Mouse (Mus musculus) right cerebral cortex, postnatal 14 days (tissue): ENCODE results near the gene Prelid1.

ENCODE experiments used
- DNase-seq: peaks from one replicate; pipeline ENCODE4 v3.0.0; 2022

Prelid1 gene

DNA sequence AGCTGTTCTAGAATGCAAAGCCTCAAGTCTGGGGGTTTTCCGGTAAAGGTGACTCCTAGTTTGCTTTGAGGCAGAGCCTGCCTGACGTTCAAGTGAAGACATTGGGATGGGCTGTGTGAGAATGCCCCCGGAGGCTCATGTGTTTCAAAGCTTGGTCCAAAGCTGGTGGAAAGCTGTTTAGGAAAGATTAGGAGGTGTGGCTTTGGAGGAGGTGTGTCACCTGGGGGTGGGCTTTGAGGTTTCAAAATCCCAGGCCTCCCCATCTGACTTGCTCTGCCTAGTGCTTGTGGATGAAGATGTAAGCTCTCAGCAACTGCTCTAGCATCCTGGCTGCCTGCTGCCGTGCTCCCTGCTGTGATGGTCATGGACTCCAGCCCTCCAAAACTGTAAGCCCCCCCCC is 15.4 kb downstream of the Prelid1 start:
- DNase-seq, result no peak

GRCm38 (mm10) chr13:55337341-55337975 is 17.2 kb downstream of the Prelid1 start:
- DNase-seq, result no peak

DNA sequence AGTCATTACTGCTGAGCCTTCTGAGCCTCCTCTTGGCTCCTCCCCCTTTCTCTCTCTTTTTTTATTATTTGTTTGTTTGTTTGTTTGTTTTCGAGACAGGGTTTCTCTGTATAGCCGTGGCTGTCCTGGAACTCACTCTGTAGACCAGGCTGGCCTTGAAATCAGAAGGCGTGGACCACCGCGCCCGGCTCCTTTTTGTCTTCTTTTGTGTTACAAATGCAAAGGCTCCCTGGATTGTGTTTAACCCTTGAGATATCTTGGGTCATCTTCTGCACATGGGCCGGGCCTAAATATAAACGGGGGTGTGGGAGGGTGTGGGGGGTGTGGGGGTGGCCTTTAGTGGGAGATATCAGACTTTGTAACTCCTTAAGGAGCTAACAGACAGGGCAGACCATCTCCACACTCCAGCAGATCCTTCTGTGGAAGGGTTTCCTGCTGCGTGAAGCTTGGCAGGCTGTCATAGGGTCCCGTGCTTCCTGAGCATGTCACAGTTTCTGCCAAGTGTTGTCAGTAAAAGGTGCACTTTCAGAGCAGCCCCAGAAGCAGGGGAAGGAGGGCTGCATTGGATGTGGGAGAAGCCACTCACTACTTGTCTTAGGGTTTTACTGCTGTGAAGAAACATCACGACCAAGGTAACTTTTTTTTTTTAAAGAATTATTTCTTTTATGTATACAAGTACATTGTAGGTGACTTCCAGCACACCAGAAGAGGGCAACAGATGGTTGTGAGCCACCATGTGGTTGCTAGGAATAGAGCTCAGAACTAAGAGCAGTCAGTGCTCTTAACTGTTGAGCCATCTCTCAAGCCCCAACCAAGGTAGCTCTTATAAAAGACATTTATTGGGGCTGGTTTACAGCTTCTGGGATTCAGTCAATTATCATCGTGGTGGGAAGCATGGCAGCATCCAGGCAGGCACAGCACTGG is 18.1 kb downstream of the Prelid1 start:
- no peak for DNase-seq

DNA sequence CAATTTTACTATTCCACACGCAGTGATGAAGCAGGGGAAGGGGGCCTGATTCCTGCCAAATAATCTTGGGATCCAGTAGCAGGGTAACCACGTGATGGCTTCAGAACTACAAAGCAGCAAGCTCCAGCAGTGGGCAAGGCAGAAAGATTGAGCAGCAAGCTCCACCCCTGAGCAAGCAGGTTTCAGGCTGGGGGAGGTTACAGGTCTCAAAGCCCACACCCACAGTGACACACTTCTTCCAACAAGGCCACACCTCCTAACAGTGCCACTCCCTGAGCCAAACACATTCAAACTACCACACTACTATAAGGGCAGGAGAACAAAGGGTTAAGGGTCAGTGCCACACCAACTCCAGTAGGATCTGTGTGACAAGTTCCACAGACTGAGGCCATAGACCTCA is 19.0 kb downstream of the Prelid1 start:
- DNase-seq, result no peak

GRCm38 (mm10) chr13:55342469-55342868 is 22.2 kb downstream of the Prelid1 start:
- DNase-seq, result no peak

DNA sequence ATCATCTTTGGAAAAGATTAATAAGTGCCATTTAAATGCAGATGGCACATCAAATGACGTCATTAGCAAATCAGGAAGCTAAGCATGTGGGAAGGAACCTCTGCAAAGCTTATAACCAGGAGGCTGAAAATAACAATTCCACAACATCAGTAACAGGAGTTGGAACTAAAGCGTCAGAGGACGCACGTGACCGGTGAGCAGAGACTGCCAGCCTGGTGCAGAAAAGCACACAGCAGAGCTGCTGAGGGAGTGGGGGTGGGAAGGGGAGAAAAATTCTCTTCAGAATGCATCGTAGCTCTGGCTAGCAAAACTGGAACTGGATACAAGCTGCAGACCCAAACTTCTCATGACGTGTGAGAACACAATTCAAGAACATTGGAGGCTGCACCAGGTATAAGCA is 24.0 kb downstream of the Prelid1 start:
- DNase-seq, result no peak

GRCm38 (mm10) chr13:55346745-55347144 is 26.4 kb downstream of the Prelid1 start:
- no peak for DNase-seq

DNA sequence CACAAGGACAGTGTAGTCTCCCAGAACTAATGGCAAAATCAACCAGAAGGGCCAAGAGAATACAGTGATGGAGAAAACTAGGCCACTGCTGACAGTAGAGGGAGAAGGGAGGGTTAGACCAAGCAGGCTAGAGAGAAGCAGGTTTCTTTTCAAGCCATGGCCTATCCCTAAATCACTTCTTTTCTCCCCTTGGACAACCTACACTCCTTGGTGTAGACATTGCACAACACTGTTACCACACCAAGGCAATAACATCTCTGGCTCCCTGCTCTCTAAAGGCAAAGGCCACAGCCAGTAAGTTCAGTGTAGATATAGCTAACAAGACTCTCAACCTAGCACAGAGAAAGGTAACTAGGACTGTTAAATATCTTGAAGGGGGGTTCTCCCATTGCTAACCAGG is 40.8 kb downstream of the Prelid1 start:
- no peak for DNase-seq

GRCm38 (mm10) chr13:55361974-55362452 is 41.7 kb downstream of the Prelid1 start:
- DNase-seq, result no peak

GRCm38 (mm10) chr13:55362453-55363060 is 42.3 kb downstream of the Prelid1 start, which contains the start of gene Lman2:
Lman2 (minus strand) TSS chr13:55362783.
- peak; percentile 94 for DNase-seq

DNA sequence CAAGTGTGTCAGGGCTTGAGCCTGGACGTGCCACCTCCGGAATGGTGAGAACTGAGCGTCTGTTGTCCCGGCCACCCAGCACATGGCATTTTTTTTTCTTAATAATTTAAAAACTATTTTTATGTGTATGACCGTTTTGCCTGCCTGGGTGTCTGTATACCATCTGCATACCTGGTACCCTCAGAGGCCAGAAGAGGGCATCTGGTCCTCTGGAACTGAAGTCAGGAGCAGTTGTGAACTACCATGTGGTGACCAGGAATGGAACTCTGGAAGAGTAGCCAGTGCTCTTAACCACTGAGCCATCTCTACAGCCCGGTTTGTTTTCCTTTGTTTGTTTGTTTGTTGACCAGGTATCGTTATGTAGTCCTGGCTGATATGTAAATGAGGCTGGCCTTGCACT is 48.1 kb downstream of the Prelid1 start:
- no peak for DNase-seq

DNA sequence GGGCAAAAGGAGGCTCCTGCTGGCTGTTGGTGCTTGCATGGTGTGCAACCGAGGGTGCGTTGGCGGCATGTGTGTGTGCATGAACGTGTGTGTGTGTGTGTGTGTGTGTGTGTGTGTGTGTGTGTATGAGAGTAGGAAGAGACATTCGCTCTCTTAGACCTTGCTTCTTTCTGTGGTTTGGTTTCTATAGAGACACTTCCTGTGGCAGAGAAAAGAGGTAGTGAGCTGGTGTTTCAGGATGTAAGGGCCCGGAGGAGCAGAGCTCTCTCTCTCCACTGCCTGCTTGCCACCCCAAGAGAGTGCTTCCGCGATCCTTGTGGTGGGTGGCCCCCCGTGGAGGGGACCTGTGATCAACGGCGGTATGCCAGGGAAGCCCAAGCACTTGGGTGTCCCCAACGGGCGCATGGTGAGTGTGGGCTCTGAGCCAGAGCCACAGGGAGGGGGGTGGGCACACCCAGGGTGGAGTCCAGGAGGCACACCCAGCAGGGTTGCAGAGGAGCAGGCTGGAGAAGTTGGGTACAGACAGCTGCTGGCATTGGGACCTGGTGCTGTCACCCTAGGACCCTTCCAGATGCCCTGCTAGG is 49.3 kb downstream of the Prelid1 start, which contains the start of gene Rgs14:
Rgs14 (plus strand) TSS at position 202 of the 584 bp plus-strand sequence.
- peak; percentile 31 for DNase-seq

DNA sequence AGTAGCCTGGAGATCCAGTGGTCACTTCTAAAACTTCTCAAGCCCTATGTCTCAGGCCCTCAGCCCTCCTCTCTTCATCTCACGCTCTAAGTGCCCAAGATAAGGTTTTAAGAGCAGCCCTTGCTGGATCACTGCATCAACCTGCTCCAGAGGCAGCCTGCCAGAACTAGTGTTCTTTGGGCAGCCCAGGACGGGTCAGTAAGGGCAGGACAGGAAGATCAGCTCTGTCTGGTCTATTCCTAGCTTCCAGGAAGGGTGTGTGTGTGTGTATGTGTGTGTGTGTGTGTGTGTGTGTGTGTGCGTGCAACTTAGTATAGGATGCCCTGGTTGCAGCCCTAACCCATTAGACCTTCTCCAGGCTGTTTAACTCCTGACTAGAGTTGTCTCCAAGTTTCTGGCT is 49.9 kb downstream of the Prelid1 start:
- no peak for DNase-seq

GRCm38 (mm10) chr13:55371007-55371681 is 50.8 kb downstream of the Prelid1 start:
- DNase-seq, result no peak

- no peak for DNase-seq
Observed at GRCm38 (mm10) chr13:55371740-55372139, 51.4 kb downstream of the Prelid1 start.

GRCm38 (mm10) chr13:55374206-55374924 is 54.1 kb downstream of the Prelid1 start:
- DNase-seq, result no peak
